Mouse (Mus musculus) right cerebral cortex, adult 2 months (tissue): ENCODE measurements at regions not wholly inside any gene's neighbourhood (a gene's known extent, or its start where the extent isn't known, plus 50 kb on each side); places are given as distances from the start of the nearest gene placed in this dataset.

ENCODE experiments used
- DNase-seq, 2 experiments: peaks; one replicate each; pipeline ENCODE4 v3.0.0; 2021 to 2022; ENCODE audit warnings: low spot score in 2 of 2

- no peak for DNase-seq
Observed at GRCm38 (mm10) chr3:119653007-119653565, 131.2 kb downstream of the Ptbp2 start.

GRCm38 (mm10) chr3:119638633-119639032 is 145.6 kb downstream of the Ptbp2 start:
- no peak for DNase-seq

- no peak for DNase-seq
Observed at GRCm38 (mm10) chr3:119635641-119636040, 148.6 kb downstream of the Ptbp2 start.

DNA sequence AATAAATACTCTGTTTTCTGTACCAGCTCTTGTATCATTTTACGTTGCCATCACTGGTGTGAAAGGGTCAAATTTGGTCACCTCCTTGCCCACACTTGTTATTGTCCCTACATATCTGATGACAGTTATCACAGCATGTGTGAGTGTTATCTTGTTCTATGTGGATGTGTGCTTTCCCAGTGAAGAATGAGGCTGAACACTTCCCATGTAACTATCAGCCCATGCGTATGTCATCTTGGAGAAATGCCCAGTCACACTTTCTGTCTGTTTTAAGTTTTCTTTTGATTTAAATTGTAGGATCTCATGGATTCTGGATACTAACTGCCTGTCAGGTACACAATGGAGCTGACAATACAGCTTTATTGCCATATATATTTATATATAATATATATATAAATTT is 150.8 kb downstream of the Ptbp2 start:
- DNase-seq = no peak

GRCm38 (mm10) chr3:119606116-119606515 is 178.2 kb downstream of the Ptbp2 start:
- peak; percentile 3 to 10 for DNase-seq

GRCm38 (mm10) chr3:119588872-119589416 is 195.3 kb downstream of the Ptbp2 start:
- DNase-seq = no peak

- no peak for DNase-seq
Observed at GRCm38 (mm10) chr3:119587971-119588370, 196.3 kb downstream of the Ptbp2 start.

- DNase-seq = no peak
Observed at GRCm38 (mm10) chr3:119575516-119575915, 208.8 kb downstream of the Ptbp2 start.

DNA sequence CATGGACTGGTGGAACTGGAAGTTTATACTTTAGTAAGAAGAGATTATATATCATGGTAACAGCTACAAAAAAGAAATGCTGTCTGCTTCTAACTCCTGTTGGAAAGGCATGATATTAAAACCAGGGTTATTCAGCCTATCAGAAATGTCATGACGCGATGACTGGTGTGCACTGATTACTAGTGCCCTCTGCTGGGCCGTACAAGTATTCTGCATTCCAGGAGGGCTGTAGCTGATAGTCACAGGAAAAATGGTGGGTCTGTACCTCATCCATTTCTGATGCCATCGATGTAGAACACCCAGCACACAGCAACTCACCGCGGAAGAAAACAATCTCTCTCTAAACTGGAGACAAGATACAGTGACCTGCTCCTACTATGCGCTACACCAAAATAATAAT is 246.4 kb downstream of the Ptbp2 start:
- no peak for DNase-seq

- DNase-seq = no peak
Observed at GRCm38 (mm10) chr3:119524510-119525123, 259.6 kb downstream of the Ptbp2 start.

- no peak for DNase-seq
Observed at GRCm38 (mm10) chr3:119512596-119512995, 271.7 kb downstream of the Ptbp2 start.

GRCm38 (mm10) chr3:119509132-119509531 is 275.1 kb downstream of the Ptbp2 start:
- DNase-seq = no peak

GRCm38 (mm10) chr3:119503471-119503972 is 280.7 kb downstream of the Ptbp2 start:
- no peak for DNase-seq

DNA sequence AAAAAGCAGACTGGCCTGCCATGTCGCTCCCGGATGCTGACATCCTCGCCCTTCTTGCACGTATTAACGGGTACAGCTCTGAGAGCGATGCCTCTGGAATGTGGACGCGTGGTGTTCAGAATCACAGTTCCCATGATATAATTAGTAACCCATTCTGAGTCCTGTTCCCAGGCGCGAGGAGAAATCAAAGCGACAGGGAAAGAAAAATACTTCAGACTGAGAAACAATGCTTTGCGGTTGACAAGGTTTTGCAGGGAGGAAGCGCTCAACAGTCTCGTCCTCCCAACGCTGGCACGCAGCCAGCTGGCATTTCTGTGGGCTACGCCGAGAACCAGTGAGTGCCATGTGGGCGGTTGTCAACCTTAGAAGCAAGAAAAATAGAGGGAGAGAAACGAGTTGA is 285.6 kb downstream of the Ptbp2 start:
- DNase-seq = peak; percentile 90 to 91

GRCm38 (mm10) chr3:119497880-119498279 is 286.4 kb downstream of the Ptbp2 start:
- no peak for DNase-seq

- no peak for DNase-seq
Observed at GRCm38 (mm10) chr3:119494580-119494979, 289.7 kb downstream of the Ptbp2 start.

- peak; percentile 13 to 26 for DNase-seq
Observed at GRCm38 (mm10) chr3:119492627-119493026, 291.6 kb downstream of the Ptbp2 start.

GRCm38 (mm10) chr3:119489336-119489735 is 294.9 kb downstream of the Ptbp2 start:
- DNase-seq = no peak
